Mouse (Mus musculus) layer of hippocampus, adult 9-11 months (tissue): ENCODE measurements around the gene Hspa5.
"Not testable (repeated sequence)": the region's sequence is repeated elsewhere in the genome, so short reads cannot be mapped to it uniquely, and the experiment has no call there.

ENCODE experiments used
- DNase-seq: peaks from one replicate; pipeline ENCODE4 v3.0.0; 2022

The Hspa5 gene

GRCm38 (mm10) chr2:34771368-34772226 is at the start of gene Hspa5:
TSS of gene Hspa5 (plus strand) at chr2:34771970.
- DNase-seq = peak; percentile 100

GRCm38 (mm10) chr2:34725269-34725668 is 46.5 kb upstream of the Hspa5 start:
- no peak for DNase-seq

GRCm38 (mm10) chr2:34727045-34727728 is 44.6 kb upstream of the Hspa5 start:
- no peak for DNase-seq

DNA sequence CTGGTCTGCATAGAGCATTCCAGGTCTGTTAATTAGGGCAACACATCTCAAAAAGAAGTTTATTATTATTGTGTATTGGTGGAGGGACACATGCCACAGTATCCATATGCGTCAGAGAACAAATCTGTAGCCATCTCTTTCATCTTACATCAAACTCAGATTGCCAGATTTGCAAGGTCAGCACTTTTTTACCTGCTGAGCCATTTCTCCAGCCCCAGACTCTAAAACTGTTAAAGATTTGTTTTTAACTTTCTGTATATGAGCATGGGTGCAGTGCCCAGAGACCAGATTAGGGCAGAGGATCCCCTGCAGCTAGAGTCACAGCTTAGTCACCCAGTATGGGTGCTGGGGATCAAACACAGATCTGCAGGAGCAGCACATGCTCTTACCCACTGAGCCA is 35.1 kb upstream of the Hspa5 start:
- no peak for DNase-seq

DNA sequence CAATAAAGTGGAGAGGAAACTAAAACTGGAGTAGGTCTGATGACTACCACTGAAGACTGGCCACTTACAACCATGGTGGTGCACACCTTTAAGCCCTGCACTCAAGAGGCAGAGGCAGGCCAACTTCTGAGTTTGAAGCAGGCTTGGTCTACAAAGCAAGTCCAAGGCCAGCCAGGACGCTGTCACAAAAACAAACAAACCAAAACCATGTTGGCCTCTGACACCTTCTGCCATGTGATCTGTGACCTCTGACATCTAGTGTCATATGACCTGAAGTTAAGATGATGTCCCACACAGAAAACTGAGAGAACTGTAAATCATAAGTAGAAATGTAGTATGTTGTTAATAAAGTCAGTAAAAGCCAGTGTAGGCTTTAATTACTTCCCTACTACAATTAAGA is 33.9 kb upstream of the Hspa5 start:
- DNase-seq = no peak

DNA sequence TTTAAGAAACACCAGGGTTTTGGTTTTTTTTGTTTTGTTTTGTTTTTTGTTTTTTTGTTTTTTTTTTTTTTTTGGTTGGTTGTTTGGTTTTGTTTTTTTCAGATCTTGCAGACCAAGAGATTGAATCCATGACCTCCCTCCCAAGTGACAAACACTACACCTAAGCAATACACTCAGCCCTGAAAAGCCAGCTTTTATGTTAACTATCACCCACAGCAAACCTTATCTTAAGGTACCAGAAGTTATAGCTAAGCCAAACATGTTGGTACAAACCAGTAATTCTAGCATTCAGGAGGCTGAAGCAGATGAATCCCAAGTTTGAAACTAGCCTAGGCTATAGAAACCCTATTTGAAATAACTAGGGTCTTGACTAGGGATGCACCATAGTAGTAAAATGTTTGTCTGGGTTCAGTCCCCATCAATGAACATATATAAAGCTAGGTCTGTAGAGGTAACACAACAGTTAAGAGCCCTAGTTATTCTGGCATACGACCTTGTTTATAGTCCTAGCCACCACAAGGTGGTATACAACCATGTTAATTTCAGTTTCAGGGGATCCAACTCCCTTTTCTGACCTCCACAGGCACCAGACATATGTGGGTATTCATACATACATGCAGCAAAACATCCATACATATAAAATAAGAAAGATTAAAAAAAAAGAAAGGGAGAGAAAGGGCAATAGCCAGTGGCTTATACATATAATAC is 31.9 kb upstream of the Hspa5 start:
- DNase-seq = no peak

DNA sequence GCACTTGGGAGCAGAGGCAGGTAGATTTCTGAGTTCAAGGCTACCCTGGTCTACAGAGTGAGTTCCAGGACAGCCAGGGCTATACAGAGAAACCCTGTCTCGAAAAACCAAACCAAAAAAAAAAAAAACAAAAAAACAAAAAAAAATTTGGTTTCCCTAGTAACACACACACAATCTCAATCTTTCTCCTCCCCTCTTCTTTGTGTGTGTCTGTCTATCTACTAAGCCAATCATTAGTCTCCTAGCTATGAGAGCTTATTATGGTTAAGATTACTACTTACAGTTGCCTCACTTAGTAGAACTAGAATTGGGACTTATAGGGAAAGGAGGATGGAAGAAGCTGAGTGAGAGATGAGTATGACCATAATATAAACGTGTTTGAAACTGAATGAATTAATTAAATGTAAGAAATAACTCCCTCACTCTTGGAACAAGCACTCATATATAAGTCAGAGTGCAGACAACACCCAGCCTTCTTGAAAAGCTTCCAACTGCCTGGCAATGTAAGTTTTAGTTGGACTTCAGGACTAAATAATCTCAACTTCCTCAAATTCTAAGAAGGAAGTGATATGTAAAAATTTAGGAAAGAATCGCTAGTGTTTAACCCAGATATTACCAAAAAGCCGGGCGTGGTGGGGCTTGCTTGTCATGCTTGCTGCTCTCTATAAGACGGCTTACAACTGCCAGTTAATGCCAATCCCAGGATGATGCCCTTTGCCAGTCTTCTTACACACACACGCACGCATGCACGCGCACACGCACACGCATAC is 30.2 kb upstream of the Hspa5 start:
- DNase-seq = no peak

- DNase-seq = no peak
These were observed 29.1 kb upstream of the Hspa5 start for GRCm38 (mm10) chr2:34742675-34743074.

- no peak for DNase-seq
These were observed 27.3 kb upstream of the Hspa5 start for GRCm38 (mm10) chr2:34744476-34744875.

DNA sequence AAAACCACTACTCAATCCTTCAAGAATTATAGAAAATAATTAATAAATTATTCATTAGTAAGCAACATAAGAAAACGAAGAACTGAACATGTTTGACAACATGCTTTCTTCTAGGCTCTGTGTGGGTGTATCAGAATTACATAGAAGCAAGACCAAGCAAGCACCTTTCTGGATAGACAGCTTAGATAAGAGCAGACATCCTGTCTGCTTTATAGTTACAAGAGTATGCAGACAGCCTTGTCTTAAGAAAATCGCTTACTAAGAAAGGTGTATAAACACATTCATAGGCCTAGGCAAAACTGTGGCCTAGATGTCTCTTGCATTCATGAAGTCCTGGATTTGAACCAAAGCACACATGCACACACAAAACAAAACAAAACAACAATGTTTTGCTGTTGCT is 26.1 kb upstream of the Hspa5 start:
- DNase-seq = no peak

- DNase-seq = no peak
These were observed 23.3 kb upstream of the Hspa5 start for GRCm38 (mm10) chr2:34748479-34748878.

DNA sequence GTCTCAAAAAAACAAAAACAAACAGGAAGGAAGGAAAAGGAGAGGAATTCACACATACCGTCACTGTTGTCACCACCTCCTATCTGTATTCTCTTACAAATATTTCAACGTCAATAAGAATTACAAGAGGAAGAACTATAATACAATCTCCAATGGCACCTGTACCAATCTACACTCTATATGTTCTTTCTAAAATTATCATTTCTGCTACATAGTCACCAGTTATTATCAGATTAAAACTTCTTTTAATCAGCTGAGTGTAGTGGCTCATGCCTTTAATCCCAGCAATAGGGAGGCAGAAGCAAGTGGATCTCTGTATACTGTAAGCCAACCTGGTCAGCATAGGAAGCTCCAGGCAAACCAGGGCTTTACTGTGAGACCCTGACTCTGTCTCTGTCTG is 21.5 kb upstream of the Hspa5 start:
- no peak for DNase-seq

DNA sequence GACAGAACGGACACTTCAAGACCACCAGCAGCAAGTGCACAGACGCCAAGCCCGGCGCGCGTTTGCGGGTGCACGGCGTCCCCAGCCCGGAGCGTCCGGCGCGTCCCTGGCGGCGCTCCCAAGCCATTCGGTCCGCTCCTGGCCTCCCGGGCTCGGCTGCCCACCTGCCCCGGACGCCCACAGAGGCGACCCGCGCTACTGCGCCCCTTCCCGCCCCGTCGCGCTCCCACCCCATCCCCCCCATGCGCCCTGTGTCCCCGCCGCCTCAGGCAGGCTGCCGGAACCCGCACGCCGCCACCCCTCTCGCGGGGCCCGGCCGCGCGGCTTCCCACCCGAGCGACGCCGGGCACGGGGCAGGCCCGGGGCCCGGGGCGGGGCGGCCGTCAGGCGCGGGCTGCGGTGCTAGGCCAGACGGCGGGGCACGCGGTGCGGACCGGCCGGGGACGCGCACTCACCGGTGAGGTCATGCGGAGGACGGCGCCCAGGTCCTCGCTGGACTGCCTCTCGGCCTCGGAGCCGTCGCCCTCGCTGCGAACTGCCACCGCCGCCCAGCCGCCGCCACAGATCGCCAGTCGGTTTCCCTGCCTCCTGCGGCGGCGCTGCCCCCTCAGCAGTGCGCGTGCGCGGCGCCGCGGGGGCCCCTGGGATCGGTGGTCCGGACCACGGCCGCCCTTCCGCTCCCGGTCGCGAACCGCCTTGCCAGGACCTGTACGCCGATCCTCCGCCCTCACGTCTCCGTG is 17.8 kb upstream of the Hspa5 start:
- peak; percentile 78 for DNase-seq

GRCm38 (mm10) chr2:34754551-34755358 is 17.0 kb upstream of the Hspa5 start, which contains the start of gene Gapvd1:
TSS of gene Gapvd1 (minus strand) at chr2:34755232.
- DNase-seq = no peak

DNA sequence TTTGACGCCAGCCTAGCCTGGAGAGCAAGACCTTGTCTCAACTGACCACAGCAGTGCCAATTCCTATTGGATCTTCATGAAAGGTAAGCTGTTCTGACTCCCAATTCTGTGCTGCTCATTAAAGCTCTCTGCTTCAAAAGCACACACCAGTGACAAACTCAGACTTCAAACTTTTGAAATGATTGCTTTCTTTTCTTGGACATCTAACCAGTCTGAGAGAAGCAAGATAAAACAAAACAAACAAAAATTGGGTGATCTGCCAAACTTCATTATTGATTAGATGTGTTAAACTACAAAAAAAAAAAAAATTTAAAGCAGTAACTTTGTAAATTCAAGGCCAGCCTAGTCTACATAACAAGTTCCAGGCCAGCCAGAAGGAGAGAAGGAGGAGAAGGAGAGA is 14.4 kb upstream of the Hspa5 start:
- no peak for DNase-seq

DNA sequence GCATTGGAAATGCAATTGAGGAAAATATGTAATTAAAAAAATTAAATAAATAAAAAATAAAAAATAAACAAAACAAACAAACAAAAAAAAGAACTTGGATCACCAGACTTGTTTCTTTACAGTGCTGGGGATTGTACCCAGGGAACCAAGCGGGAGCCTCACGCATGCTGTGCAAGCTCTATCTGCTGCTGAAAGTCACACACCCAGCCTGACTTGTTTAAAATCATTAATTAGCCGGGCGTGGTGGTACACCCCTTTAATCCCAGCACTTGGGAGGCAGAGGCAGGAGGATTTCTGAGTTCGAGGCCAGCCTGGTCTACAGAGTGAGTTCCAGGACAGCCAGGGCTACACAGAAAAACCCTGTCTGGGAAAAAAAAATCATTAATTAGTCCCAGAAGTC is 10.5 kb upstream of the Hspa5 start:
- DNase-seq = not testable (repeated sequence)

- no peak for DNase-seq
These were observed 9.6 kb upstream of the Hspa5 start for GRCm38 (mm10) chr2:34762174-34762573.

DNA sequence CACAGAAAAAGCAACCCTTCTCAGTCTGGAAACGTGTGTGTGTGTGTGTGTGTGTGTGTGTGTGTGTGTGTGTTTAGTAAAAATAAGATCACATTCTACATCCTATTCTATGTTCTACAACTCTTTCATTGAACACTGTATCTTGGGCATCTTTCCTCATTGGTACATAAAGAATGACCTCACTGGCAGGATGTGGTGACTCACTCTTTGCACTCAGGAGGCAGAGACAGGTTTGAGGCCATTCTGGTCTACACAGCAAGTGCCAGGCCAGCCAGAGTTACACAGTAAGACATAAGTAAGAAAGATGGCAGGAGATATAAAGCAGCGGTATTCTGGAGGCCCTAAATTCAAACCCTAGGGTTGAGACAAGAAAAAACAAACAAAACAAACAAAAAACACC is 8.9 kb upstream of the Hspa5 start:
- no peak for DNase-seq

DNA sequence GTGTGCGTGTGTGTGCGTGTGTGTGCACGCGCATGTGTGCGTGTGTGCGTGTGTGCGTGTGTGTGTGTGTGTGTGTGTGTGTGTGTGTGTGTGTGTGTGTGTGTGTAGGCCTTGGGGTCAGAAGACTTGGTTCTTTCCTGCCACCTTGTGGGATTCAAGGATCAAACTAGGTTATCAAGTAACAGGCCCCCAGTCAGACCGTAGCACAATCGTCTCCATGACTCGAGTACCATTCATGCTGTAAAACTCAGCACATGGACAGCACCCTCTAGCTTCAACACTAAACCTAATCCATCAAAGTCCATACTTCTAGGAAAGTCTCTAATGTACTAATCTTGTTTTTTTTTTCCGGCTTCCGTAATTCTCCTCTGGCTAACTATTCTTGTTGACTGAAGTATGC is 7.0 kb upstream of the Hspa5 start:
- DNase-seq = no peak

DNA sequence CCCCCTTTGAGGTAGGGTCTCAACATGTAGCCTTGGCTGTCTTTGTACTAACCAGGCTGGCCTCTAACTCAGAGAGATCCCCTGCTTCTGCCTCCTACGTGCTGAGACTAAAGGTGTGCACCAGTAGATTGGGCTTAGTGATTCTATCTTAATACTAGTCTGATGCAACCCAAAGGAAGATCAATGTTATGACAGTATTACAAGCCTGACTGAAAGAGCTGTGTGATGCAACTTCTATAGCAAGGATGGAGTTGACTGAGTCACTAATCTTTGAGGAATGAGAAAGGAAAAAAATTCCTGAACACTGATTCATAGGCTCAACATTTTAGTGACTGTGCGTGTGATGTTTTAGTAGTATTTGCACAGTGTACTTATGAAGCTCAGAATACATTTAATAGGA is 1.7 kb upstream of the Hspa5 start:
- DNase-seq = no peak

GRCm38 (mm10) chr2:34770951-34771350 is 819 bp upstream of the Hspa5 start:
- no peak for DNase-seq
